Mouse (Mus musculus): ENCODE data around the gene Atp11c. TPM values are rescaled to one million over a fixed set of nuclear protein-coding genes. Genes with fewer than 3 reads are reported as not detected.
A peak's percentile ranks its signal among the peaks of the same experiment; 100 is the strongest.

The Atp11c gene
- polyA plus RNA-seq, 1 experiment from 2014 or later, result 9.9 TPM

DNA sequence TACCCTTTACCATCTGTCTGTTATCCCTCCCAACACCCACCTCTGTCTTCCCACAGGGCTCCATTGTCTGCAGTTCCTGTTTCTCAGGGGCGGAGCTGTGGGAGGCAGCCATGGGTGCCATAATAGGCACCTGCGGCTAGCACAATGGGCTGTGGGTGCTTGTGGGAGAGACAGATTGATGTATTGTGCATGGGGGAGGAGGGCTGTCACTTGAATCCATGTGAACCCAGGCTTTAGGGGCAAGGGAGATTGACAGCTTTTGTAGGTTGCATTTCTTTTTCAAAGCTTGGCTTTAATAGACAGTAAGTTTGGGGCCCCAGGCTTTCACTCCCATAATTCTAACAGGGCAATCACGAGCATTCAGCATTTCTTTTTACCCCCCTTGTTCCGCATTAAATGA, 48.4 kb downstream of the Atp11c start:
- Histone ChIP-seq H3K4me1 (ENCODE audit: control insufficient read depth, insufficient read depth, low read length) (no peaks in the 10 kb centered on the region), H3K9me3 (ENCODE audit: control insufficient read depth, low read length) (no peaks in the 10 kb centered on the region), H3K4me3 (ENCODE audit: low read depth, low read length) (no peak overlapping the region), H3K27me3 (replicated peaks; ENCODE audit: control insufficient read depth, insufficient read depth, low read length) (peaks cover 9% of the 10 kb centered on the region), H3K36me3 (ENCODE audit: control insufficient read depth, insufficient read depth, low read length) (no peaks in the 10 kb centered on the region), H3K9ac (ENCODE audit: low read depth, low read length) (no peak overlapping the region), H3K4me2 (ENCODE audit: low read depth, low read length) (no peak overlapping the region), H3K27ac (replicated peaks; ENCODE audit: low read depth, low read length) (no peak overlapping the region)
- peak; percentile 5 for DNase-seq (ENCODE audit: low spot score)
- 42% methylated on average over 4 of the region's 4 CpGs for WGBS
- peak; percentile 72; the same call in 1 of the 2 replicates for ATAC-seq (ENCODE audit: low read depth)

DNA sequence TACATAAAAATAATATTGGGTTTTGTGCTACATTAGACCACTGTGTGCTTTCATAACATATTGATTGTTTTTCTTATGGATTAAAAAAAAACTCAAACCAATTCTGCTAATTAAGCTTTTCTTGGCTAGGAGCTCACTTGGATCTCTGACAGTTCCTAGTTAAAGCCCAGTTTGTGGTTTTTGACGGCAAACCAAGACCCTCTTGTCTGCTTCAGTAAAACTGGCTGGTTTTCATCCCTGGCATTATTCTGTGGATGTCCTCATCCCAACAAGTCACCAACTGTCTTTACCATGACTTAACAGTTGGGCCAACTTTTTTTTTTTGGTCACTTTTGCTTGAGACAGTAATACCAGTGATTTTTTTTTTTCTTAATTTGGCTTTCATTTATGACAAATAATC, 49.6 kb downstream of the Atp11c start:
- peaks cover 9% of the 10 kb centered on the region for H3K27me3 ChIP-seq (replicated peaks; ENCODE audit: control insufficient read depth, insufficient read depth, low read length)
- H3K9me3 ChIP-seq (ENCODE audit: control insufficient read depth, low read length), result no peaks in the 10 kb centered on the region
- H3K4me2 ChIP-seq (ENCODE audit: low read depth, low read length), result no peak overlapping the region
- H3K4me1 ChIP-seq (ENCODE audit: control insufficient read depth, insufficient read depth, low read length), result no peaks in the 10 kb centered on the region
- no peaks in the 10 kb centered on the region for H3K36me3 ChIP-seq (ENCODE audit: control insufficient read depth, insufficient read depth, low read length)
- WGBS, result 62% methylated on average over 1 of the region's 1 CpGs
- no peak overlapping the region for H3K9ac ChIP-seq (ENCODE audit: low read depth, low read length)
- no peak overlapping the region for H3K4me3 ChIP-seq (ENCODE audit: low read depth, low read length)
- H3K27ac ChIP-seq (replicated peaks; ENCODE audit: low read depth, low read length), result no peak overlapping the region
- no peak for DNase-seq (ENCODE audit: low spot score)
- ATAC-seq (ENCODE audit: low read depth), result no peak

DNA sequence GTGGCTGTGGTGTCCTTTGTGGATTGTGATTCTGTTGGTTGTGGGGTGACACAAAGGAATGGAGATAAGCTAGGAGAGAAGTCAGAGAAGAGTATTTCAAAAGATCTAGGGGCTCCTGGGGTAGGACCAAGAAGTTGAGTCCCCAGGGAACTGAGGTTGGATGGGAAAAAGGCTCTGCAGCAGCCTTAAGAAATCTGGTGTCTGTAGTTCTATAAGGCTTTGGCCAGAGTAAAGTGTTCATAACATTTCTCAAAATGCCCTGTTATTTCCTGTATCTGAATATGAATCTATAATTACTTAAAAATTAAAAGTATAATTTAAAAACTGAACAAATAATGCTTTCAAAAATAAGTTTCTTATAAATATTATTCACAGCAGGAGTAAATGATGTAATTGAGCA, 53.3 kb downstream of the Atp11c start, which contains the start of gene Gm7073:
Gene Gm7073 (minus strand): TSS at position 101 of the 400 bp plus-strand sequence.
- Histone ChIP-seq H3K36me3 (ENCODE audit: control insufficient read depth, insufficient read depth, low read length) (no peaks in the 10 kb centered on the region), H3K27me3 (replicated peaks; ENCODE audit: control insufficient read depth, insufficient read depth, low read length) (peaks cover 3% of the 10 kb centered on the region), H3K4me3 (ENCODE audit: low read depth, low read length) (no peak within 1 kb of the TSS), H3K4me1 (ENCODE audit: control insufficient read depth, insufficient read depth, low read length) (no peaks in the 10 kb centered on the region), H3K9ac (ENCODE audit: low read depth, low read length) (no peak within 1 kb of the TSS), H3K27ac (replicated peaks; ENCODE audit: low read depth, low read length) (no peak within 1 kb of the TSS), H3K9me3 (ENCODE audit: control insufficient read depth, low read length) (no peaks in the 10 kb centered on the region), H3K4me2 (ENCODE audit: low read depth, low read length) (no peak within 1 kb of the TSS)
- ATAC-seq (ENCODE audit: low read depth), result no peak
- no peak for DNase-seq (ENCODE audit: low spot score)

DNA sequence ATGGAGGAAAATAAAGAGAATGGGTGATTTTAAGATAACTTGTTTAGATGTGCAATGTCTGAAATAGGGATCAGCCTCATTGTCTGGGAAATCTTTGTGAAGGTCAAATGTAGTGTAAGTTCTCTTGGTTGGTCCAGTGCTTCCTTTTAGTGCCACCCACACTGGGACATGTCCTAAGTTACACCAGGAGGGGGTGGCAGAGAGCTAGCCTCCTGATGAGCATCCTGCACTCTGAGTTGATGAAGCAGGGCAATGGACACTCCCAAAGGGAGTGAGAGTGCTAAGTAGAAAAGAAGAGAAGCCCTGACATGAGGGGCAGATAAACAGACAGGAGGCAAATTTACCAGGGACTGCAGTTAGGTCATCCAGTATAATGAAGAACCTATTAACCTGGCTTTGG, 88.5 kb downstream of the Atp11c start:
- Histone ChIP-seq H3K27me3 (replicated peaks; ENCODE audit: control insufficient read depth, insufficient read depth, low read length) (no peaks in the 10 kb centered on the region), H3K4me2 (ENCODE audit: low read depth, low read length) (no peak overlapping the region), H3K27ac (replicated peaks; ENCODE audit: low read depth, low read length) (no peak overlapping the region), H3K36me3 (ENCODE audit: control insufficient read depth, insufficient read depth, low read length) (no peaks in the 10 kb centered on the region), H3K4me3 (ENCODE audit: low read depth, low read length) (no peak overlapping the region), H3K9me3 (ENCODE audit: control insufficient read depth, low read length) (no peaks in the 10 kb centered on the region), H3K9ac (ENCODE audit: low read depth, low read length) (no peak overlapping the region), H3K4me1 (ENCODE audit: control insufficient read depth, insufficient read depth, low read length) (no peaks in the 10 kb centered on the region)
- ATAC-seq (ENCODE audit: low read depth) (peak; percentile 55; the same call in 1 of the 2 replicates), DNase-seq (ENCODE audit: low spot score) (peak; percentile 11)

DNA sequence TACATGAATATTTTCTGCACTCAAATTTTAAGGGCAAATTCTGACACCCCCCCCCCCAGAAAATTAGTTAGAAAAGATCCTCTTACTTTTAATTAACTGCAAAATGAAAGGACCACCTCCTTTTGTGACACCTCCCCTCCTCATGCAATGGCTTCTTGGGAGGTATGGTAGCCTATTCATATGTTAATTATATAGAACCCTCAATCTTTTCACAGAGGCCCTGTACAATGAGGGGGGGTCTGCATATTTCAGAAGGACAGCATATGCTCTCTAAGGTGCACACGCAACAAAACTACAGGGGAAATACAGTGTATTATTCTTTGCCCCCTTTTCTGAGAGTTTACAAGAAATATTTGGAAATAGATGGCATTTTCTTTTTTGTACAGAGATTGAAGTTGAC, 94.7 kb downstream of the Atp11c start:
- no peak overlapping the region for H3K4me3 ChIP-seq (ENCODE audit: low read depth, low read length)
- H3K9me3 ChIP-seq (ENCODE audit: control insufficient read depth, low read length), result no peaks in the 10 kb centered on the region
- ATAC-seq (ENCODE audit: low read depth) (no peak), DNase-seq (ENCODE audit: low spot score) (no peak)
- no peaks in the 10 kb centered on the region for H3K27me3 ChIP-seq (replicated peaks; ENCODE audit: control insufficient read depth, insufficient read depth, low read length)
- H3K27ac ChIP-seq (replicated peaks; ENCODE audit: low read depth, low read length), result no peak overlapping the region
- WGBS, result 68% methylated on average over 1 of the region's 1 CpGs
- no peak overlapping the region for H3K4me2 ChIP-seq (ENCODE audit: low read depth, low read length)
- H3K4me1 ChIP-seq (ENCODE audit: control insufficient read depth, insufficient read depth, low read length), result no peaks in the 10 kb centered on the region
- no peaks in the 10 kb centered on the region for H3K36me3 ChIP-seq (ENCODE audit: control insufficient read depth, insufficient read depth, low read length)
- no peak overlapping the region for H3K9ac ChIP-seq (ENCODE audit: low read depth, low read length)

DNA sequence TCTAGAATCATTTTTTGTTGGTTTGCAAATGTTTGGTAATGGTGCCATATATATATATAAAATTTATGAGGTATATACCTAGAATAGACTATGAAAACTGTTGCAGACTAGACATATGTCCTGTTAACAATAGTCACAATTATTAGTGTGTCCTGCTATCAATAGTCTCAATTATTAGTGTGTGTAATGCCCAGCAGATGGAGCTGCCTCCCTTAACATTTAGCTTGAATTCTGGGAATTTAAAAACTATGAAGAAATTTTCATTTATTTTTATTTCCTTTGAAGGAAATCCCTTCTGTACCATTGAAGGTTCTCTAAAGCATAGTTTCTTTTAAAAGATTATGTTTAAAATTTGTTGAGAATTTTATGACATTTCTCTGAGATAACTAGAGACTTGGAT, 97.2 kb downstream of the Atp11c start:
- DNase-seq (ENCODE audit: low spot score) (peak; percentile 1), ATAC-seq (ENCODE audit: low read depth) (no peak)

DNA sequence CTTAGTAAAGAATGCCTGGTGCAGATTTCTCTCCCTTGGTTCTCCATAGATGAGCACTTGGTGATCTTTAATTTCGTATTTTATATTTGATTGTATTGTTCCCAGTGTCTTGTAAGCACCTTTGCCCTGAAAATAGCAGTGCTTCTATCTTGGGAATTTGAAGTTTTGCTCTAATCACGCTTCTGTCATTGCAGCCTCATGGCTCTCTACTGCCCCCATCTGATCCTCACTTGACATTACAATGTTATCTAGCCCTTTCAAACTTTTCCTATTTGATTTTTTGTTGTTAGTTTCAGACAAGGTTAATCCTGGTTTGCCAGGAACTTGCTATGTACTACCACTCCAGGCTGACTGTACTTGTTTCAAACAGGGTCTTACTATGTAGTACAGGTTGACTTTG, 128.7 kb downstream of the Atp11c start:
- Histone ChIP-seq H3K9ac (ENCODE audit: low read depth, low read length) (no peak overlapping the region), H3K9me3 (ENCODE audit: control insufficient read depth, low read length) (no peaks in the 10 kb centered on the region), H3K36me3 (ENCODE audit: control insufficient read depth, insufficient read depth, low read length) (no peaks in the 10 kb centered on the region), H3K27me3 (replicated peaks; ENCODE audit: control insufficient read depth, insufficient read depth, low read length) (no peaks in the 10 kb centered on the region), H3K27ac (replicated peaks; ENCODE audit: low read depth, low read length) (no peak overlapping the region), H3K4me1 (ENCODE audit: control insufficient read depth, insufficient read depth, low read length) (no peaks in the 10 kb centered on the region), H3K4me3 (ENCODE audit: low read depth, low read length) (no peak overlapping the region), H3K4me2 (ENCODE audit: low read depth, low read length) (no peak overlapping the region)
- WGBS, result 14% methylated on average over 2 of the region's 2 CpGs
- DNase-seq (ENCODE audit: low spot score) (peak; percentile 0), ATAC-seq (ENCODE audit: low read depth) (no peak)

More for the DNA sequence above, 97.2 kb downstream of the Atp11c start:
- Histone ChIP-seq H3K4me2 (ENCODE audit: low read depth, low read length) (no peak overlapping the region), H3K4me1 (ENCODE audit: control insufficient read depth, insufficient read depth, low read length) (no peaks in the 10 kb centered on the region), H3K27me3 (replicated peaks; ENCODE audit: control insufficient read depth, insufficient read depth, low read length) (no peaks in the 10 kb centered on the region), H3K36me3 (ENCODE audit: control insufficient read depth, insufficient read depth, low read length) (no peaks in the 10 kb centered on the region), H3K9ac (ENCODE audit: low read depth, low read length) (no peak overlapping the region), H3K4me3 (ENCODE audit: low read depth, low read length) (no peak overlapping the region), H3K9me3 (ENCODE audit: control insufficient read depth, low read length) (no peaks in the 10 kb centered on the region), H3K27ac (replicated peaks; ENCODE audit: low read depth, low read length) (no peak overlapping the region)

DNA sequence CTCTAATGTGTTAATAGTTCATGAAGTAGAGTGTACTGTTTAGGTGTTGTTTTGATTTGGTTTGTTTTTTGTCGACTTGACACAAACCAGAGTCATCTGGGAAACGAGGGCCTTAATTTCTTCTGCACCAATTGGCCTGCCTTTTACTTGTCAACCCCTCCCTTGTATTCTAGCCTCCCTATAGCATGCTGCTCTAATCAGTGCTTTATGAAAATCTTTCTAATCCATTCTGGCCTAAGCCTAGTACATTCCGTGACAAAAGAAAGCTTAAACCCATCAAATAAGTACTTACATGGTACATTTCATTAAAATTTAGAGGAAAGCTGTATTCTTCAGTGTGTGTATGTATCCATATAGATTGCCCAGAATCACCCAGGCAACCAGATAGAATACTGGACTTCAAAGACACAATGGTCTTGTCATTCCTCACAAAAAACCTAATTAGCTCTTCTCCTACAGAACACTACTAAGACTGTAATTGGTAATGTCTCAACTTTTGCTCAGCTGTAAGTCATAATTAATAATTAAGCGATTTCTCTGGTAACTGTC, 177.9 kb downstream of the Atp11c start:
- WGBS, result 58% methylated on average over 4 of the region's 4 CpGs
- ATAC-seq (ENCODE audit: low read depth), result no peak

DNA sequence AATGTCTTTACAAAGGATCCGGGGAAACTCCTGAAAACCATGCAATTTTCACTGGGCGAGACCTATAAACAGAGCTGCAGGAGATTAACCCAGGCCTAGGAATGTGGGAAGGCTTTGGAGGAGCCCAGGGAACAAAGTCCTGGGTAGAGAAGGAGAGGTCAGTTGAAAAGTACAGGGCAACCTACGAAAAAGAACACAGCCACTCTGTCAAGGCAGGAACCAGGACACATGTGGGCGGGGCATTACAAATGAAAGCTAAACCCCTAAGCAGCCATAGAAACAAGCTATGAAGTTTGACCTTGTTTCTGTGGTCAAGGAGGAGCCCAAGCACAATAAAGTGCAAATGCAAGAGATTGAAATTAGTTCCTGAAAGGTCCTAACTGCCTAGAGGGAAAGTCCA, 186.8 kb downstream of the Atp11c start:
- no peak for DNase-seq (ENCODE audit: low spot score)
- Histone ChIP-seq H3K9ac (ENCODE audit: low read depth, low read length) (no peak overlapping the region), H3K4me3 (ENCODE audit: low read depth, low read length) (no peak overlapping the region), H3K4me2 (ENCODE audit: low read depth, low read length) (no peak overlapping the region), H3K4me1 (ENCODE audit: control insufficient read depth, insufficient read depth, low read length) (no peaks in the 10 kb centered on the region), H3K27ac (replicated peaks; ENCODE audit: low read depth, low read length) (no peak overlapping the region), H3K9me3 (ENCODE audit: control insufficient read depth, low read length) (no peaks in the 10 kb centered on the region), H3K36me3 (ENCODE audit: control insufficient read depth, insufficient read depth, low read length) (no peaks in the 10 kb centered on the region), H3K27me3 (replicated peaks; ENCODE audit: control insufficient read depth, insufficient read depth, low read length) (no peaks in the 10 kb centered on the region)
- ATAC-seq (ENCODE audit: low read depth), result no peak
- 69% methylated on average over 4 of the region's 4 CpGs for WGBS

More for the DNA sequence above, 177.9 kb downstream of the Atp11c start:
- H3K4me1 ChIP-seq (ENCODE audit: control insufficient read depth, insufficient read depth, low read length), result no peaks in the 10 kb centered on the region
- H3K4me3 ChIP-seq (ENCODE audit: low read depth, low read length), result no peak overlapping the region
- H3K36me3 ChIP-seq (ENCODE audit: control insufficient read depth, insufficient read depth, low read length), result no peaks in the 10 kb centered on the region
- H3K9ac ChIP-seq (ENCODE audit: low read depth, low read length), result no peak overlapping the region
- DNase-seq (ENCODE audit: low spot score), result no peak
- no peak overlapping the region for H3K4me2 ChIP-seq (ENCODE audit: low read depth, low read length)
- no peaks in the 10 kb centered on the region for H3K27me3 ChIP-seq (replicated peaks; ENCODE audit: control insufficient read depth, insufficient read depth, low read length)
- no peak overlapping the region for H3K27ac ChIP-seq (replicated peaks; ENCODE audit: low read depth, low read length)
- H3K9me3 ChIP-seq (ENCODE audit: control insufficient read depth, low read length), result no peaks in the 10 kb centered on the region

Measured in embryonic facial prominence, embryonic 14.5 days (tissue).